Mouse (Mus musculus): ENCODE measurements at regions not wholly inside any gene's neighbourhood (a gene's known extent, or its start where the extent isn't known, plus 50 kb on each side); places are given as distances from the start of the nearest gene placed in this dataset.

- Histone ChIP-seq H3K4me2 (no peak overlapping the region), H3K4me3 (no peak overlapping the region), H3K27ac (ENCODE audit: poor library complexity, severe bottlenecking) (no peak overlapping the region), H3K9me3 (replicated peaks) (no peaks in the 10 kb centered on the region), H3K9ac (no peak overlapping the region), H3K27me3 (replicated peaks) (no peaks in the 10 kb centered on the region), H3K36me3 (no peaks in the 10 kb centered on the region), H3K4me1 (replicated peaks) (peaks cover 26% of the 10 kb centered on the region)
- no peak for ATAC-seq (ENCODE audit: insufficient number of reproducible peaks, low FRiP score)
- WGBS, result 44% methylated on average over 12 of the region's 12 CpGs
Measured at GRCm38 (mm10) chr16:29939869-29940707, 124.1 kb upstream of the Hes1 start.

DNA sequence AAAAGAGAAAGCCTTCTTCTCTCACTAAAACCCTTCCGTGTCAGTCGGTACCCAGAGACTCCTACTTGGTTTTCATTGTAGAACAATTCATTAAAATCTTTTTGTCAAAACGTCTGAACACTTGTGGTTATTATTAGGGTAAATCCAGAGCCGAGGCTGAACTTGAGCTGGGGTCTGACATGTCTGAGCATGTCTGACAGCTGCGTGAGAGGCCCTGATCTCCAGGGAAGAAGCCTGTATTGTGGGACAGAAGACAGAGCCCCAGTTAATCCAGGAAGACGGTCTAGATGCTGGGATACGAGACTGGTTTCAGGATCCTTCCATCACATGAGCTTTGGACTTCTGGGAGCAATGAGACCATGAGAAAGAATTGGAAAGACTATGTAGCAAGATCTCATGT is 122.1 kb upstream of the Hes1 start:
- no peak for ATAC-seq (ENCODE audit: insufficient number of reproducible peaks, low FRiP score)
- Histone ChIP-seq H3K4me1 (replicated peaks) (peaks cover 42% of the 10 kb centered on the region), H3K9me3 (replicated peaks) (no peaks in the 10 kb centered on the region), H3K27ac (ENCODE audit: poor library complexity, severe bottlenecking) (no peak overlapping the region), H3K4me2 (no peak overlapping the region), H3K36me3 (no peaks in the 10 kb centered on the region), H3K4me3 (no peak overlapping the region), H3K27me3 (replicated peaks) (no peaks in the 10 kb centered on the region), H3K9ac (no peak overlapping the region)
- 56% methylated on average over 7 of the region's 7 CpGs for WGBS

DNA sequence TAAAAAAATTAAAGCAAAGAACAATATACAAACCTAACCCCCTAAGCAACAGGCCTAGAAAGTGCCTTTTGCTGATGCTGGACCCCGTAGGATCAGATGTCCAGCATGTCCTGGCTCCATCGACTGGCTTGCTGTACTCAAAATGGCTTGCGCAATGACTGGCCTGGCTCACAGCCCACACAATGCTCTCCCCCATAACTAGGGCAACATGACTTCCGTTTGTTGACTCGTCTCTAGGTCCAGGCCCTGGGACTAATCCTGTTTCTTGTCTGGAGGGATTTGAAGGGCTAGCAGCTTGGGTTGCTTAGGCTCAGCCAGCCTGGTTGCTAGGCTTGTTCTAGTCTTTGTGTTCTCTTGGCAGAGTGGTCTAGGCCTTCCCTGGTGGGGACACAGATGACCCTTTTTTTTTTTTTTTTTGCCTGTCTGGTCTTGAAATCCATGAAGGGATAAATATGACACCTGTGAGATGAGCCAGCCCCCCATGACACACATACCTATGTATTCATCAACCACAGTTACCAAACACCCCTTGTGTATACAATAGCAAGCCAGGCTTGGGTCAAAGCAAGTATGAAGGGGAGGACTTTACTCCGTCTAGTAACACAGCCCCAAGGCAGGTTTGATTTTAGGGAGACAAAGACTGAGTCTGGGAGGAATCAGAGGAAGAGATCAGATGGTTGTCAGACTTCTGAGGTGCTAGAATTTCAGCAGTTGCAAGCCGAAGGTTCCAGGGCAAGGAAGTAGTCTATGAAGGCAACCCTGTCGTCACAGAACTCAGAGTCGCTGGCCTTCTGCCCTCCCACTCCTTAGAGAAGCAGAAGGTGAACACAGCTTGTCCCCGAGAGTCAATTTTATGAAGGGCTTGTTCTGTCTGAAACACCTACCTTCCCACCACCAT is 120.0 kb upstream of the Hes1 start:
- Histone ChIP-seq H3K4me3 (no peak overlapping the region), H3K27ac (ENCODE audit: poor library complexity, severe bottlenecking) (0 out of 2 replicates have a peak overlapping the region, but pooled peaks have one; percentile 95), H3K36me3 (no peaks in the 10 kb centered on the region), H3K9me3 (replicated peaks) (no peaks in the 10 kb centered on the region), H3K9ac (no peak overlapping the region), H3K4me1 (replicated peaks) (peaks cover 50% of the 10 kb centered on the region), H3K4me2 (no peak overlapping the region), H3K27me3 (replicated peaks) (no peaks in the 10 kb centered on the region)
- no peak for ATAC-seq (ENCODE audit: insufficient number of reproducible peaks, low FRiP score)
- 76% methylated on average over 10 of the region's 10 CpGs for WGBS

- ATAC-seq (ENCODE audit: insufficient number of reproducible peaks, low FRiP score), result no peak
- Histone ChIP-seq H3K4me3 (no peak overlapping the region), H3K27me3 (replicated peaks) (no peaks in the 10 kb centered on the region), H3K36me3 (no peaks in the 10 kb centered on the region), H3K4me1 (replicated peaks) (peaks cover 43% of the 10 kb centered on the region), H3K4me2 (peak overlapping the region; percentile 74), H3K9me3 (replicated peaks) (no peaks in the 10 kb centered on the region), H3K9ac (peak overlapping the region; percentile 25; the same call in 1 of the 2 replicates), H3K27ac (ENCODE audit: poor library complexity, severe bottlenecking) (peak overlapping the region; percentile 95)
- 67% methylated on average over 5 of the region's 5 CpGs for WGBS
Measured at GRCm38 (mm10) chr16:29944966-29945365, 119.2 kb upstream of the Hes1 start.

- WGBS, result 6% methylated on average over 9 of the region's 9 CpGs
- Histone ChIP-seq H3K27me3 (replicated peaks) (no peaks in the 10 kb centered on the region), H3K36me3 (no peaks in the 10 kb centered on the region), H3K4me1 (replicated peaks) (peaks cover 38% of the 10 kb centered on the region), H3K4me3 (peak overlapping the region; percentile 44), H3K4me2 (peak overlapping the region; percentile 74), H3K9me3 (replicated peaks) (no peaks in the 10 kb centered on the region), H3K9ac (peak overlapping the region; percentile 45), H3K27ac (ENCODE audit: poor library complexity, severe bottlenecking) (peak overlapping the region; percentile 95)
- 0 out of 2 replicates have a peak, but pooled peaks have one; percentile 40 for ATAC-seq (ENCODE audit: insufficient number of reproducible peaks, low FRiP score)
Measured at GRCm38 (mm10) chr16:29945376-29945890, 118.8 kb upstream of the Hes1 start.

GRCm38 (mm10) chr16:29945891-29946598 is 118.1 kb upstream of the Hes1 start:
- Histone ChIP-seq H3K4me1 (replicated peaks) (peaks cover 34% of the 10 kb centered on the region), H3K9me3 (replicated peaks) (no peaks in the 10 kb centered on the region), H3K36me3 (no peaks in the 10 kb centered on the region), H3K9ac (peak overlapping the region; percentile 45), H3K4me2 (peak overlapping the region; percentile 74), H3K27me3 (replicated peaks) (no peaks in the 10 kb centered on the region), H3K4me3 (peak overlapping the region; percentile 44), H3K27ac (ENCODE audit: poor library complexity, severe bottlenecking) (peak overlapping the region; percentile 95)
- WGBS, result under 1% methylated on average over 39 of the region's 39 CpGs
- ATAC-seq (ENCODE audit: insufficient number of reproducible peaks, low FRiP score), result peak; percentile 87

DNA sequence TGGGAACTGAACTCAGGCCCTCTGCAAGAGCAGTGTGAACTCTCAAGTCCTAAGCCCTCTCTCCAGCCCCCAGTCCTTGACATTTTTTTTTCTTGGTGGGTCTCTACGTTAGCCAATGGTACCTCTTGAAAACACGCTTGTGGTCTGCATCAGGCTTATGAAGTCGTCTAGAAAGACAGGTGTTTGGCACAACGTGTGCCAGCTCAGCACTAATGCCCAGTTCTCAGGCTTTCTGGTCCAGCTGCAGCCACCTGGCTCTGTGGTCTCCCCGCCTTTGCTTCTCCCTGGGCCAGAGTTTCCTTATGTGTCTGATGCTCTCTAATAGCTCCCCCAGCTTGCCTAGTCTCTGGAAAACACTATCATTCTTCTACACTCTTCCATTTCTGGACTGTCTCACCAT is 117.2 kb upstream of the Hes1 start:
- H3K4me1 ChIP-seq (replicated peaks), result peaks cover 34% of the 10 kb centered on the region
- H3K36me3 ChIP-seq, result no peaks in the 10 kb centered on the region
- no peak overlapping the region for H3K9ac ChIP-seq
- no peaks in the 10 kb centered on the region for H3K9me3 ChIP-seq (replicated peaks)
- 84% methylated on average over 5 of the region's 5 CpGs for WGBS
- H3K27ac ChIP-seq (ENCODE audit: poor library complexity, severe bottlenecking), result peak overlapping the region; percentile 95; the same call in 1 of the 2 replicates
- H3K27me3 ChIP-seq (replicated peaks), result no peaks in the 10 kb centered on the region
- H3K4me3 ChIP-seq, result no peak overlapping the region
- no peak for ATAC-seq (ENCODE audit: insufficient number of reproducible peaks, low FRiP score)
- no peak overlapping the region for H3K4me2 ChIP-seq

DNA sequence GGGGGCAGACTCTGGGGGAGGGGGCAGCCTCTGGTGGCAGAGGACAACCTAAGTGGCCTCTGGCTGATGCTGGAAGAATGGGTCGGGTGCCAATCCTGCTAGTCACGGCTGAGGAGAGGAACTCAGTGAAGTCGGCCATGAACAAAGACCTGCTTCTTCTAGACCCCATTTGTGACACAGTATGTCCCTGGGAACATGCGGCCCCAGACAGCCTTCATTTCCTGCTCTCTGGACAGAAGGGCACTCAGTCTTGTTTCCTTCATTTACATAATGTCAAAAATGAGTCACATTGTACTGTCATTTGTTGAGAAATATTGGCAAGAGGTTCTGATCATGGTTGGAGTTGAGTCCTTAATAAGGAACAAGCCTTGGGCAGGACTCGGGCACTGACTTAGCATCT is 116.5 kb upstream of the Hes1 start:
- H3K9ac ChIP-seq, result no peak overlapping the region
- H3K9me3 ChIP-seq (replicated peaks), result no peaks in the 10 kb centered on the region
- 73% methylated on average over 5 of the region's 5 CpGs for WGBS
- no peaks in the 10 kb centered on the region for H3K27me3 ChIP-seq (replicated peaks)
- no peak overlapping the region for H3K4me3 ChIP-seq
- ATAC-seq (ENCODE audit: insufficient number of reproducible peaks, low FRiP score), result no peak
- no peak overlapping the region for H3K27ac ChIP-seq (ENCODE audit: poor library complexity, severe bottlenecking)
- no peak overlapping the region for H3K4me2 ChIP-seq
- peaks cover 34% of the 10 kb centered on the region for H3K4me1 ChIP-seq (replicated peaks)
- no peaks in the 10 kb centered on the region for H3K36me3 ChIP-seq

GRCm38 (mm10) chr16:29950136-29950535 is 114.0 kb upstream of the Hes1 start:
- no peaks in the 10 kb centered on the region for H3K27me3 ChIP-seq (replicated peaks)
- no peak overlapping the region for H3K4me3 ChIP-seq
- WGBS, result 34% methylated on average over 9 of the region's 9 CpGs
- no peak overlapping the region for H3K9ac ChIP-seq
- no peak overlapping the region for H3K27ac ChIP-seq (ENCODE audit: poor library complexity, severe bottlenecking)
- H3K4me2 ChIP-seq, result no peak overlapping the region
- H3K36me3 ChIP-seq, result no peaks in the 10 kb centered on the region
- H3K4me1 ChIP-seq (replicated peaks), result peaks cover 36% of the 10 kb centered on the region
- ATAC-seq (ENCODE audit: insufficient number of reproducible peaks, low FRiP score), result no peak
- H3K9me3 ChIP-seq (replicated peaks), result no peaks in the 10 kb centered on the region

- H3K27ac ChIP-seq (ENCODE audit: poor library complexity, severe bottlenecking), result no peak overlapping the region
- H3K27me3 ChIP-seq (replicated peaks), result no peaks in the 10 kb centered on the region
- no peak overlapping the region for H3K4me2 ChIP-seq
- 82% methylated on average over 4 of the region's 4 CpGs for WGBS
- H3K4me3 ChIP-seq, result no peak overlapping the region
- ATAC-seq (ENCODE audit: insufficient number of reproducible peaks, low FRiP score), result no peak
- H3K9me3 ChIP-seq (replicated peaks), result no peaks in the 10 kb centered on the region
- H3K4me1 ChIP-seq (replicated peaks), result peaks cover 29% of the 10 kb centered on the region
- no peaks in the 10 kb centered on the region for H3K36me3 ChIP-seq
- H3K9ac ChIP-seq, result no peak overlapping the region
Measured at GRCm38 (mm10) chr16:29950791-29951190, 113.4 kb upstream of the Hes1 start.

Data from heart, embryonic 12.5 days (tissue).